Mouse (Mus musculus): ENCODE data around the gene Eif2b5.

The Eif2b5 gene

GRCm38 (mm10) chr16:20488751-20489150 lies 9.9 kb upstream of the Eif2b5 start:
- in situ Hi-C loops (cut with MboI, MseI): loop anchor here (10.0 kb wide), 1 partner anchor 174 kb away; no protein-coding TSS in a partner anchor

DNA sequence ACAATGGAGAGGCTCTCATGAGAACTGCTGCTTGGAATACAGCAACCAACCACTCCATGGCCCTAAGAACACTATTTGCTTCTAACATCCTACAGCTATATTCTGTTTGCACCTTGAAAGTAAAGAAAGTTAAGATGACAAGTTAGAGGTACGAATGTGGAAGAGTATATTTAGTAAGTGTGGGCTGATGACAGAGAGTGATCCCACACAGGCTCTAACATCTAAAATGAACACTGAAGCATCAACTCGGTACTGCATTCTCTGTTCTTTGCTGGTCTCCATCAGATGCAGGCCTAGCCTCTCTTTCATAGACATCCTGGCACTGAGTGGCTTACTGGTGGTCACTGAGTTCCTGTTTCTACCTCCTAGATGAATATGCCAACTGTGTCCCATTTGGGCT lies 9.4 kb upstream of the Eif2b5 start:
- in situ Hi-C loops (cut with MboI, MseI): loop anchor here (10.0 kb wide), 1 partner anchor 174 kb away; no protein-coding TSS in a partner anchor

DNA sequence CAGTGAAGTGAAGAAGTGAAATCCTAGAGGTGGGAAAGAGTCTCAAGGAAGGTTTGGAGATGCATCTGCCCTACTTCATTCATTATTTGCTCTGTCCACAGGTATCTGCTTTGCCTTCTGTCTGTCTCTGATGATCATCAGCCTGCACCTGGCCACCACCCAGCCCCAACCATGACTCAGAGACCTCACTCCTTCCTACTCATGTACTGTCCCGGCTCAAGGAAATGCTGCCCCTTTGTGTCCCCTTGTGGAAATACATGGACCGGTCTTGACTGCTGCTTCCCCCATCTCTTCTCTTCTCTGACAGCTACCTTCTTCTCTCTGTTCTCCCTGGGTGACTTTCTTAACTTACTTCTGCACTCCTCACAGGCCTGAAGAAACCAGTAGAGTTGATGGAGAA lies 8.0 kb upstream of the Eif2b5 start:
- in situ Hi-C loops (cut with MboI, MseI): loop anchor here (10.0 kb wide), 1 partner anchor 124 kb away; the partner anchor contains the start of genes Alg3, Eef1akmt4 and Gm49333

- in situ Hi-C loops (cut with MboI, MseI): loop anchor here (10.0 kb wide), 1 partner anchor 124 kb away; the partner anchor contains the start of genes Alg3, Eef1akmt4 and Gm49333
Measured at GRCm38 (mm10) chr16:20491301-20491700, 7.3 kb upstream of the Eif2b5 start.

DNA sequence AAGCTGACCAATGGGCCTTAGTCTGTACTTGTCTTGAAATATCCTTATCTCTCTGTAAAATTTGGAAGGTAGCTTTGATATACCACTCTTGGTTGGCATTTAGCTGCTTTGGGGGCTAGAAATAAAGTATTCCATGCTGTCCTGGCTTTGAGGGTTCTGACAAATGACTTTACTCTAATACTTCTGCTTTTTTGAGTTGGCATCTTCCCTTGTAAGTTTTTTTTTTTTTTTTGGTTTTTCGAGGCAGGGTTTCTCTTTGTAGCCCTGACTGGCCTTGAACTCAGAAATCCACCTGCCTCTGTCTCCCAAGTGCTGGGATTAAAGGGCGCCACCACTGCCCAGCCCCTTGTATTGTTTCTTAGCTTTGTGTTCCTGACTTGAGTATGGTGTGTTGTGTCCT lies 5.2 kb upstream of the Eif2b5 start:
- in situ Hi-C loops (cut with MboI, MseI): loop anchor here (10.0 kb wide), 1 partner anchor 121 kb away; the partner anchor contains the start of genes Alg3, Eef1akmt4 and Gm49333

DNA sequence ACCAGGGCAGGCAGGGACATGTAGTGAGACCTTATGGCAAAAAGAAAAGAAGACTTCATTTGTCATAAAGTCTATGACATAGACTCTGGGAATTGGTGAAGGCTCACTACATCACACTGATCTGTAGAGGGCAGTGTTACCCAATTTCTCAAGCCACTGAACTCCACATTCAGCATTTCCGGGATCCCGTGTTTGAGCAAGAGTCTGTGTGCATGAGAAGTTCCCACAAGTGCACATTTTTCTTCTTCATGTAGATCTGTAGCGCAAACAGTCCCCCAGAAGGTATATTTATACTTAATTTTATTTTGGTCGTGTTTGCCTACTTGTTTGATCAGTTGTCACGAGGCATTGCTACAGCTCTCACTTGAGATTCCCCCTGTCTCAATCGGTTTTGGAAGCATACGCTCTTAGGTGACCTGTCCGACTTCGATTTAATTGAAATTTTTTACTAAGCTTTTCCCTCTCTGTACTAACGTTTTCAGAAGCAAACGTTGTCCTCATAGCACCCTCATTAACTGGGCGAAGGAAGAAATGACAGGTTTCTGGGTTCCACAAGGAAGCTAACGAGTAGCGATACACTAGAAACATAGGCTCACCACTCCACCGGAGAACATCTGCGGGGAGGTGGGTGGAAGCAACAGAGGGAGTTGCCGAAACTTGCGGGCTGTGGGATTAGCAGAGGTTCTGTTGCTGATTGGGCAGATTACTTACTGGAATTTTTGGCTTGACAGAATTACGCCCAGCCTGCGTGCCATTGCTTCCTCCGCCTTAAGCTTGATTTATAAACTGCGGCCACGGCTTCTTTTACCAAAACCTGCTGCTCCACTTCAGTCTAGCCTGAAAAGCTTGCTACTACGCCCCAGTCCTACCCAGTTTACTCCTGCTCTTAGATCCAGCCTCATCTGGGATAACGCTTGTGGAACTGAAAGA lies 1.7 kb upstream of the Eif2b5 start:
- in situ Hi-C loops (cut with MboI, MseI): loop anchor here (10.0 kb wide), 1 partner anchor 118 kb away; the partner anchor contains the start of genes Alg3, Eef1akmt4 and Gm49333

GRCm38 (mm10) chr16:20497980-20498676 lies 489 bp upstream of the Eif2b5 start:
- in situ Hi-C loops (cut with MboI, MseI): loop anchor here (10.0 kb wide), 1 partner anchor 117 kb away; the partner anchor contains the start of genes Alg3, Eef1akmt4 and Gm49333

DNA sequence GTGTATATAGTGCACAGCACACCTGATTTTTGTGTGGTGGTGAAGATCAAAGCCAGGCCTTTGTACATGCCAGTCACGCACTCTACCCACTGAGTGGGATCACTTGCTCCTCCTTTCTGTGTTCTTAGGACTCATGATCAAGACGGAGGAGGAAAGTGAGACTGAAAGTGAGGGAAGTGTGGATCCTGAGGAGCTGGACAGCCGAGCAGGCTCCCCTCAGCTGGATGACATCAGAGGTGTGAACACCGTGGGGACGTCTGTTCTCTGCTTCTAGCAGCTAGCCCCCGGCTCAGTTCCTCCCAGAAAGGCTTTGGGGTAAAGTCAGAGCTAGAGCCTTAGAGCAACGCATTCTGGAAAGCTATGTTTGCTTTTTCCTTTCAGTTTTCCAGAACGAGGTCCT lies 7.4 kb downstream of the Eif2b5 start:
- in situ Hi-C loops (cut with MboI, MseI): loop anchor here (5.0 to 10.0 kb wide), 2 partner anchors 139 to 301 kb away; no protein-coding TSS in a partner anchor

DNA sequence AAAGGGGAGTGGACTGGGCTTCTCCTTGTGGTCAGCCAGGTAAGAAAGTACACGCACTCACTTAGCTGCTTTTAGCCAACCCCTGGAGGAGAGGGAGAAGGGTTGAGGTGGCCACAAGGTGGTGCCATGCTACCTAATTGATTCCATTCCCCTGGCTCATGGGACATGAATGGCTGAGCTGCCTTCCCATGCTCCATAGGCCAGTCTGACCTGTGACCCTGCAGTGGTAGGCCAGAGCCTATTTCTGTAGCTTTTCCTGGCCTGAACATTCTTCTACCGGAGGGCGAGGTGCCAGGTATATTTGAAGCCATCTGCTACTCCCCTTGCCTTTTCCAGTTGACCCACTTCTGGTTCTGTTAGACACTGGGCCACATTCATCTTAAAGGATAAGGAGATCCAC lies 10.7 kb downstream of the Eif2b5 start:
- in situ Hi-C loops (cut with MboI, MseI): loop anchor here (5.0 to 10.0 kb wide), 2 partner anchors 135 to 298 kb away; no protein-coding TSS in a partner anchor

DNA sequence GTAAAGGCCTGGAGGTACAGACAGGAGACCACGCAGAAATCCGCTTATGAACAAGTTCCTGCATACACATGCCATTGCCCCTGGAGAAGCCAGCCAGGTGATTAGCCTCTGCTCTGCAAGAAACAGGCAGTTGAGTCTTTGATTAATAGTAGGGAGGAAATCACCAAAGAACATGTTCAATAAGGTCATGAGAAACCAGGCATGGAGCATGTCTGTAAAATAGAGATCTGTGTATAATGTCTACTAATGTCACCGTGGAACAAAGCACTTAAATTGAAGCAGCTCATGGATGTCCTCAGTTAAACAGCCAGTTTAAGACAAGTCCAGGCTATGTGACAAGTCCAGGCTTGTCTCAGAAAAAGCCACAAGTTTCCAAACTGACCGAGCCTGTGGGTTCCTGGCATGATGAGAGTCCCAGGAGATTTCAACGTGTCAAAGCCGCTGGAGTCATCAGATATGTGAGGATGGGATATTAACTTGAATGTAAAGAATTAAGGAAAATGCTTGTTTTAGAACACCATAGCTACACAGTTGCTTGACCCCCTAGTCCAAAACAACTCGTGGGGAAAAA lies 12.7 kb downstream of the Eif2b5 start:
- in situ Hi-C loops (cut with MboI, MseI): no loop called here

- in situ Hi-C loops (cut with MboI, MseI): no loop called here
Measured at GRCm38 (mm10) chr16:20516032-20516431, 17.4 kb downstream of the Eif2b5 start.

DNA sequence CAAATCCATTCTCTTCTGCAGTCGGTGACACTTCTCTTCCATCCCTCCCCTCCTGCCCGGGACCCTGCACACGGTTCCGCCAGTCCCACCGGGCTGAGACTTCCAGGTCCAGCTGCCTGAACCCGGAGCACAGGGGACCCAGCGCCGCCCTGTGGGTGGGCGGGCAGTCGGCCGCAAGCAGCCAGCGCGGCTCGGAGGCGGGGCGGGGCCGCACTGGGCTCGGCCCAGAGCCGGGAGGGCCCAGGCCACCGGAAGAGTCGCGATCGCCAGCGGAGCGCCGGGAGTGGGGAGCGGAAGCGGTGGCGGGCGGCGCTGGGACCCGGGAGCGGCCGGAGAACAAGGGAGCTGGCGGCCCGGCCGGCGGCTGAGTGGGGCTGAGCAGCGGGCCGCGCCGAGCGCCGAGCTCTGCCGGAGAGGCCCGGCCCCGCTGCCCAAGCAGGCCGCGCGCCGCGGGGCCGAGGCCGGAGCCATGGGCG lies 18.1 kb downstream of the Eif2b5 start, which contains the start of gene Dvl3:
Dvl3 (plus strand) TSS at position 257 of the 476 bp plus-strand sequence.
- in situ Hi-C loops (cut with MboI, MseI): no loop called here

DNA sequence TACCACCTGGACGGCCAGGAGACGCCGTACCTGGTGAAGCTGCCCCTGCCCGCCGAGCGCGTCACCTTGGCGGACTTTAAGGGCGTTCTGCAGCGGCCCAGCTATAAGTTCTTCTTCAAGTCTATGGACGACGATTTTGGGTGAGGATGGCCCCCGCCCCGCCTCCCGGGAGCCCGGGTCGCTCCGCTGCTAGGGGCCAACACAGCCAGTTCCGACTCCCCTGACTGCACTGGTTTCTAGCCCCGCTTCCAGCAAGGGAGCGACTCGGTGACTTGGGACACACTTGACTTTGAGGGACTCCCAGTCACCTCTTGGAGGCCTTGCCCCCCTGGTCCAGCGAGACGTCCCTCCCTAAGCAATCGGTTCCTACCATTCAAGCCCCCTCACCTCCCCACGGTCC lies 18.6 kb downstream of the Eif2b5 start:
- in situ Hi-C loops (cut with MboI, MseI): no loop called here

- in situ Hi-C loops (cut with MboI, MseI): no loop called here
Measured at GRCm38 (mm10) chr16:20517701-20518374, 19.2 kb downstream of the Eif2b5 start.

DNA sequence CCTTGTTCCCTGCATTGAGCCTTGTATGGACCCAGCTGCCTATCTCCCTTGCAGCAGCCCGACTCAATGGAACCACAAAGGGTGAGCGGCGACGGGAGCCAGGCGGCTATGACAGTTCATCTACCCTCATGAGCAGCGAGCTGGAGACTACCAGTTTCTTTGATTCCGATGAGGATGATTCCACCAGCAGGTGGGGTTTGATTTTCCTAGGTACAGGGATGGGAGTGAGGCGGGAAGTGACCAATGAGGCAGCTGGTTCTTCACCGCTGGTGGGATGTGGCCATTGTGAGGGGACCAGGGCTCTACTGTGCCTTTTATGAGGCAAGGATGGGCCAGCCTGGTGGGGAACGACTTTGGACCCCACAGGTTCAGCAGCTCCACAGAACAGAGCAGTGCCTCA lies 25.3 kb downstream of the Eif2b5 start:
- in situ Hi-C loops (cut with MboI, MseI): no loop called here

DNA sequence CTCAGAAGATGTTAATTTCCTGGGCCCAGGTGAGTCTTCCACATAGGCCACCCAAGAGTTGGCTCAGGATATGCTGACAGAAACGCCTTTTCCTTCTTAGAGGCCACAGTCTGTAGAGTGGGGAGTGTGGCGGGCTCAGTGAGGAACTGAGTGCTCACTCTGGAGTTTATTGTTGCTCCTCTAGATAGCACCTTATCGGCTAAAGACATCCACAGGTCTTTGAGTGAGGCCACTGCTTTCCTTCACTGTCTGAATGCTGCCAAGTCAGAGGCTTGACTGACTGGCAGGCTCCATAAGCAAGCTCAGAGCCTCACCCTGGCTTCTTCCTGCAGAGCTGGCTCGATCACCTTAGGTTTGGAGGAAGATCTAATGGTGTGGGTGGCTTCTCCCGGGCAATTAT lies 30.2 kb downstream of the Eif2b5 start:
- in situ Hi-C loops (cut with MboI, MseI): no loop called here

- in situ Hi-C loops (cut with MboI, MseI): no loop called here
Measured at GRCm38 (mm10) chr16:20529375-20529774, 30.8 kb downstream of the Eif2b5 start.

- in situ Hi-C loops (cut with MboI, MseI): no loop called here
Measured at GRCm38 (mm10) chr16:20530941-20531340, 32.3 kb downstream of the Eif2b5 start.

DNA sequence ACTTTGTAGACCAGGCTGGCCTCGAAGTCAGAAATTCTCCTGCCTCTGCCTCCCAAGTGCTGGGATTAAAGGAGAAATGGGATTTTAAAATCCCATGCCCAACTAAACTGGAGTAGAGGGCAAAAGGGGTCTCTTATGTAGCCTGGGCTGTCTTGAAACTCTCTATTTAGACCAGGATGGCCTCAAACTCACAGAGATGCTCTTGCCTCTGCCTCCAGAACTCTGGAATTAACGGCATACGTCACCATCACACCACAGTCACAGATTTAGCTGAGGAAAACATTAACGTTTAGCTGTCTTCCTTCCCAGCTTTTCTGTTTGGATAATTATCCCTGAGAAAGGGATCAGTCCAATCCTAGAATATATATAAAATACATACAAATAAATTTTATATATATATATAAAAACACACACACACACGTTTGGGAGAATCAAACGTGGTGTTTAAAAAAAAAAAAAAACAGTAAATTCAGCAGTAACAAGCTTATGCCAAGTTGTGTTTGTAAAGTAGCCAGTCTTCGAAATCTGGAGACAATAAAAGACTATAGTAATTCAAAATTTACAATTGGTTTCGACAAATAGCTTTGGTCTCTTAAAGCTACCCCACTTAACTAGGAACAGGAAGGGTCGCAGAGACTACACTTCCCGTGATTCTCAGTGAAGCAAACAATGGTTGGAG lies 36.1 kb downstream of the Eif2b5 start:
- in situ Hi-C loops (cut with MboI, MseI): no loop called here

All from T-helper 2 cell (primary cell).